Mouse (Mus musculus) heart, embryonic 10.5 days (tissue): Measurements from ENCODE around the gene Glod5. TPM values are rescaled to one million over a fixed set of nuclear protein-coding genes. Genes with fewer than 3 reads are reported as not detected.
"Not testable (repeated sequence)": the region's sequence is repeated elsewhere in the genome, so short reads cannot be mapped to it uniquely, and the experiment has no call there.

Experiments
- DNase-seq: peaks from one replicate; pipeline ENCODE4 v3.0.0-alpha.2; 2017; ENCODE audit warnings: low spot score
- H3K27ac ChIP-seq: fragments of 300-500 bp; sonication (generic); 2 replicates; pipeline ENCODE4 v1.5.1; 2016; ENCODE audit warnings: mild to moderate bottlenecking
- H3K27me3 ChIP-seq: fragments of 300-500 bp; sonication (generic); 2 replicates; pipeline ENCODE4 v1.6.1; 2016; ENCODE audit warnings: mild to moderate bottlenecking; ENCODE audit not compliant: poor library complexity, insufficient read depth, severe bottlenecking
- H3K36me3 ChIP-seq: fragments of 300-500 bp; sonication (generic); 2 replicates; pipeline ENCODE4 v1.6.1; 2016; ENCODE audit warnings: mild to moderate bottlenecking, moderate library complexity
- H3K4me1 ChIP-seq: fragments of 300-500 bp; sonication (generic); 2 replicates; pipeline ENCODE4 v1.6.1; 2016; ENCODE audit warnings: mild to moderate bottlenecking
- H3K4me3 ChIP-seq: fragments of 300-500 bp; sonication (generic); 2 replicates; pipeline ENCODE4 v1.5.1; 2016; ENCODE audit warnings: mild to moderate bottlenecking, moderate library complexity
- H3K9me3 ChIP-seq: fragments of 300-500 bp; sonication (generic); 2 replicates; pipeline ENCODE4 v1.6.1; 2016; ENCODE audit warnings: mild to moderate bottlenecking, moderate library complexity
- WGBS: fragments of 180-500 bp; shearing (Covaris S2); methylation state at CpG from one replicate; pipeline ENCODE4 v1.1.7; 2016; 5-methylcytosine and 5-hydroxymethylcytosine counted together
- polyA plus RNA-seq: library from polyadenylated mRNA; unstranded; fragments of >200 nt; fragmentation: Nextera tagmentation; extraction: Ambion mirVana; gene quantifications from 2 replicates; pipeline ENCODE4 v1.2.1, GENCODE M21; 2016

Glod5 gene
- not detected in 2 replicates for polyA plus RNA-seq

DNA sequence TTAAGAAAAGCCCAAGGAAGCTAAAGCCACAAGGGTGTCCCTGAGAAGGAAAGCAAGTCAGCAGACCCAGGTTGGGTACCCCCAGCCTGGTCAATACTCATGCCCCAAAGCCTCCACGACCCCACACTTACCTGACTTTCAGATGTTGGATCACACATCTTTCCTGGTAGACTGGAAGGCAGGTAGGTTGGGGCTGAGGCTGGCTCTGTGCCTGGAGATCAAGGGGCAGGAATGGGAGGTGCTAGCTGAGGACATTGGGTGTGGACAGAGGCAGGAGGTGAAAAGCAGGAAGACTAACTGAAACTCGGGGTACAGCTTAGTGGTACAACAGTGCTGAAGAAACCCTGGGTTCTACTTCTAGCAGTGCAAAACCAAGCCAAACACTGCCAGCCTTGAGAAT lies at the start of gene Glod5:
Glod5 (minus strand) TSS at position 207 of the 400 bp plus-strand sequence.
- Histone ChIP-seq H3K4me1 (no peaks in the 10 kb centered on the region), H3K9me3 (no peaks in the 10 kb centered on the region), H3K27ac (no peak within 1 kb of the TSS), H3K4me3 (no peak within 1 kb of the TSS), H3K36me3 (no peaks in the 10 kb centered on the region), H3K27me3 (no peaks in the 10 kb centered on the region)
- 43% methylated on average over 2 of the region's 2 CpGs for WGBS
- no peak for DNase-seq

DNA sequence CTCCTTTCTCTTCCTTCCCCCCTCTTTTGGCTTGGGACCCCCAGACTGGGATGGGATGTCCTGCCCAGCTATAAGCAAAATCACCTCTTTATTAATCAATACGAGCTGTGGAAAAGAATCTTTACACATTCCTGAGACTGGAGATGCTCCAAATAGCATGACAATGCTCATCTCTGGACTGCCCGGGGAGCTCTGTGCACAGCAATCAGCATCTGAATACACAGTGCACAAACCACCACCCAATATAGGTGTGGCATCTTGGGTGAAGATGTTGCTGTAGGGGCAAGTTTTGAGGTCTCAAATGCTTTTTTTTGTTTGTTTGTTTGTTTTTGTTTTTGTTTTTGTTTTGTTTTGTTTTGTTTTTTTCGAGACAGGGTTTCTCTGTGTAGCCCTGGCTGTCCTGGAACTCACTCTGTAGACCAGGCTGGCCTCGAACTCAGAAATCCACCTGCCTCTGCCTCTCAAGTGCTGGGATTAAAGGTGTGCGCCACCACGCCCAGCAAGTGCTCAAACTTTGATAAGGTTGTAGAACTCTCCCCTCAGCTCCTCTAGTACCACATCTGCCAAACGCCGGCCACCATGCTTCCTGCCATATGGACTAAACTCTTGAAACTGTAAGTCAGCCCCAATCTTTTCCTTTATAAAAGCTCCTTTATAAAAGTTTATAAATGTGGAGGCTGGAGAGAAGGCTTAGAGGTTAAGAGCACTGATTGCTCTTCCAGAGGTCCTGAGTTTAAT lies 32.9 kb upstream of the Glod5 start:
- H3K4me1 ChIP-seq, H3K36me3 ChIP-seq, DNase-seq, H3K9me3 ChIP-seq, H3K27me3 ChIP-seq, H3K4me3 ChIP-seq, H3K27ac ChIP-seq: not testable (repeated sequence)
- WGBS, result 78% methylated on average over 8 of the region's 8 CpGs

DNA sequence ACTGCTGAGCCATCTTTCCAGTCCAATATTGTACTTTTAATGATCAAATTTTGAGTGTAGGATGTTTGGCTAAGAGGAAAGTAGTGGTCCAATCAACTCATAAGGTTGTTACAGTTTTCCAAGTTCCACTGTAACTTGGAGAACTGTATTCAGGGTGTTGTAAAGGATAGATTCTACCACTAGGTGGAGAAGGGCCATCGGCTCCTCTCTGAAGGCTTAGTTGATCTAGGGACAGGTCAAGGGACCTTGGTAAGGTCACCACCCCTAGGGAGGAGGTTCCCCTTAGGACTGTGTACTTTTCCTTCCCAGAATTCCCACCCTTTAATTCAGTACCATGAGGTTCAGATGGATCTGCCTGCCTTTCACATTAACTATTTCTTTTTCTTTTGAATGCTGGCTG lies 14.7 kb upstream of the Glod5 start:
- Histone ChIP-seq H3K9me3 (no peaks in the 10 kb centered on the region), H3K36me3 (no peaks in the 10 kb centered on the region), H3K4me1 (no peaks in the 10 kb centered on the region), H3K4me3 (no peak overlapping the region), H3K27me3 (no peaks in the 10 kb centered on the region), H3K27ac (no peak overlapping the region)
- DNase-seq, result no peak
- 42% methylated on average over 1 of the region's 1 CpGs for WGBS

DNA sequence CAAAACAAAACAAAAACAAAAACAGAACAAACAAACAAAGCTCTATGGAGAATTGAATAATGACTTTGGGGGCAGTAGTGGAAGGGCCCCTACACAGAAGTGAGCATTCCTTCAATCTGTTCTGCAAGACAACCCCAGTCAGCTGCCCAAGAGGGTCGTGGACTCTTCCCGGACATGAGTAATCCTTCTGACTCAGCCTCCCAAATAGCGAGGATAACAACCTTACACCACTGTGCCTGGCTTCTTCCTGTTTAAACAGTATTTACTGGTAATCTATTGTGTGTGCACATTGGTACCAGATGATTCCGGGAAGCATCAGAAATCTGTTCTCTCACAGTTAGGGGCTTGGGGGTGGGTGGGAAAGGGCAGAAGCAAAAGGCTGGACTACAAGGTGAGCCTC lies 8.5 kb upstream of the Glod5 start:
- Histone ChIP-seq H3K9me3 (no peaks in the 10 kb centered on the region), H3K4me1 (no peaks in the 10 kb centered on the region), H3K4me3 (no peak overlapping the region), H3K27ac (no peak overlapping the region), H3K36me3 (no peaks in the 10 kb centered on the region), H3K27me3 (no peaks in the 10 kb centered on the region)
- WGBS, result 52% methylated on average over 4 of the region's 4 CpGs
- no peak for DNase-seq

DNA sequence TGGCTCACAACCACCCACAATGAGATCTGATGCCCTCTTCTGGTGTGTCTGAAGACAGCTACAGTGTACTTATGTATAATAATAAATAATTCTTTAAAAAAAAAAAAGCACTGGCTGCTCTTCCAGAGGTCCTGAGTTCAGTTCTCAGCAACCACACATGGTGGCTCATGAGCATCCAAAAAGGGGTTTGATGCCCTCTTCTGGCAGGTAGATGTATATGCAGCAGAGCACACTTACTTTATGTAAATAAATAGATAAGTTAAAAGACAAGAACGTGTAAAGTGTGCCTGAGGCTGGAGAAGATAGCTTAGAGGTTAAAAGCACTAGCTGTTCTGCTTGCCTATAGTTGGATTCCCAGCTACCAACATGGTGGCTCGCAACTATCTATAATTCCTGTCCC lies 6.5 kb upstream of the Glod5 start:
- Histone ChIP-seq H3K4me1 (no peaks in the 10 kb centered on the region), H3K27ac (no peak overlapping the region), H3K36me3 (no peaks in the 10 kb centered on the region), H3K27me3 (no peaks in the 10 kb centered on the region), H3K9me3 (no peaks in the 10 kb centered on the region), H3K4me3 (no peak overlapping the region)
- no peak for DNase-seq
- 64% methylated on average over 2 of the region's 2 CpGs for WGBS

DNA sequence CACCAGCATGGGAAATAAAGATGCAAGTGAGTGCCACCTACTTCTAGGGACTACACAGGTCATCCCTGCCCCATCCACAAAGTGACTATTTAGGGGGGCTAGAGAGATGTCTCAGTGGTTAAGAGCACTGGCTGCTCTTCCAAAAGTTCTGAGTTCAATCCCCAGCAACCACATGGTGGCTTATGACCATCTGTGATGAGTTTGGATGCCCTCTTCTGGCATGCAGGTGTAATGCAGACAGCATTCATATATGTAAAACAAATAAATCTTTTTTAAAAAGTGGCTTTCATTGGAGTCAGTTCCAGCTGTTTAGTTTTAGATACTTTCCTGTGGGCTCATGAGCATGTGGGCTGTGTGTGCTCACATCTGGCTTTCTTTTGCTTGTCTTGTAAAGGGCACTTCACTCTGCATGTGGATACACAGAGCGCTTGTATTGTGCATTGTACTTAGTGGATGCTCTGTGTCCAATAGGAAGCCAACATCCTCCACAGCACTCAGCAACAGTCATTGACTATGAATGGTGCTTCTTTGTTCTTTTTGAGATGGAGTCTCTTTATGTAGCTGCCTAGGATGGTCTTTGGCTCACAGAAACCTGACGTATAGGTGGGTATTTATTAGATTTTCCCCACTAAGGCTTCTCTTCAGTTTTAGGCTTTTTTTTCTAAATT lies 2.0 kb upstream of the Glod5 start:
- H3K36me3 ChIP-seq, result no peaks in the 10 kb centered on the region
- no peaks in the 10 kb centered on the region for H3K9me3 ChIP-seq
- no peaks in the 10 kb centered on the region for H3K4me1 ChIP-seq
- H3K4me3 ChIP-seq, result no peak overlapping the region
- no peak for DNase-seq
- 87% methylated on average over 2 of the region's 2 CpGs for WGBS
- H3K27me3 ChIP-seq, result no peaks in the 10 kb centered on the region
- no peak overlapping the region for H3K27ac ChIP-seq

DNA sequence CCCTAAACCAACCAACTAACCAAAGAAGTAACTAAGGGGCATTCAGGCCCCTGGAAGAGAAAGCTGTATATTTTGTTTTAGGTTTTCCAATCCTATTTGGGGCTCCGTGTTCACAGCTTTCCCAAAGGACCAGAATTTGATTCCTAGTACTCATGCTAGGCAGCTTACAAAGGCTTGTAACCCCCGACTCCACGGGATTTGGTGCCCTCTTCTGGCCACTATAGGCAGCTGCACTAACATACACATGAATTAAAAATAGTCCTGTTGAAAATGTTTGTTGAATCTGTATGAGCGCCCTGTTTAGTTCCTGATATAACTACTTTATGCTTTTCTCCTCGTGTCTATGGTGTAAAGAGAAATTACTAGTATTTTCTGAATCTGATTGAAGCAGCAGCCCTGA lies 1.1 kb downstream of the Glod5 start:
- DNase-seq, result no peak
- Histone ChIP-seq H3K4me3 (no peak overlapping the region), H3K4me1 (no peaks in the 10 kb centered on the region), H3K27ac (no peak overlapping the region), H3K9me3 (no peaks in the 10 kb centered on the region), H3K36me3 (no peaks in the 10 kb centered on the region), H3K27me3 (no peaks in the 10 kb centered on the region)
- WGBS, result 6% methylated on average over 5 of the region's 5 CpGs

DNA sequence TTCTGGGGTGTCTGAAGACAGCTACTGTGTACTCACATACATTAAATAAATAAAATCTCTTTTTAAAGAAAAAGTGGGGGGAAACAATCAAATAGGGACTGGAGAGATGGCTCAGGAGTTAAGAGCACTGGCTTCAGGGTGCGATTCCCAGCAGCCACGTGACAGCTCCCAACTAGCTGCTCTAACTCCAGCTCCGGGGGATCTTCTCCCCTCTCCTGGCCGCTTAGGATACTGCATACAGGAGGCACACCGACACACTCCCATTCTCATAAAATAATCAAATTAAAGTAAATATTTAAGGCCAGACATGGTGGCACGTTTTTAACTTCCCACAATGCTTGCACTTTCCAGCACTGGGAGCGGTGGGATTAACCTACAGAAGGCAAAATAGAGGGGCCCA lies 2.6 kb downstream of the Glod5 start:
- not testable (repeated sequence) for H3K27me3 ChIP-seq, DNase-seq, H3K4me1 ChIP-seq, H3K27ac ChIP-seq, H3K9me3 ChIP-seq, H3K36me3 ChIP-seq, H3K4me3 ChIP-seq
- 16% methylated on average over 7 of the region's 7 CpGs for WGBS

DNA sequence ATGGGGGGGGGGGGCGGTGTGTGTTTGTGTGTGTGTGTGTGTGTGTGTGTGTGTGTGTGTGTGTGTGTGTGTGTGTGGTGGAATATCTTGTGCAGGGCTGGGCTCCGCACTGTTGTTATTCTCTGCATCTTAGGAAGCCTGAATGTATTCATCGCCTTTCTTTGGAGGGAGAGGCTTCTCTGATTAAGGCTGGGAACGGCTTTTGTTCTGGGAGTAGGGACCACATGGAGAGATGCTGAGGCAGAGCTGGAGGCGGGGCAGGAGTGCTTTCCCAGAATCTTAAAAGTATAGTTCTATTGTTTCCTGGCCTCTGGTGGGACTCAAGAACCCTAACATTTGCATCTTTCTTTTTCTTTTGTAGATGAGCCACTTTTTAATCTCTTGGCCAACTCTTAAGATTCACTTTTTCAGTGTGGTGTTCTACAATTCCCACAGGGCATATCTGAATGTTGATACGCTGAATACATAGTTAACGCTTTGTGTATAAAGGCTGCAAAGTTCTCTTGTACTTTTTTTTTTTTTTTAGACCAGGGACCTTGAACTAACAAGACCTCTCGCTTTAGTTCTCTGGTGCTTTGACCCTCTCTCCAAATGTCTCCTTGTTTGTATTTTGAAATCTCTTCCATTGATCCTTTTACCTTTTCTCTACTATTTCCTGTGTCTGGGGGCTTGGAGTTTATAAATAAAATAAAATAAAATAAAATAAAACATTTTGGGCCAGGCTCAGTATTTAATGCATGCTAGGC lies 4.5 kb downstream of the Glod5 start:
- H3K4me1 ChIP-seq, result no peaks in the 10 kb centered on the region
- DNase-seq, result no peak
- H3K4me3 ChIP-seq, result no peak overlapping the region
- no peak overlapping the region for H3K27ac ChIP-seq
- no peaks in the 10 kb centered on the region for H3K9me3 ChIP-seq
- no peaks in the 10 kb centered on the region for H3K27me3 ChIP-seq
- no peaks in the 10 kb centered on the region for H3K36me3 ChIP-seq
- WGBS, result 32% methylated on average over 6 of the region's 8 CpGs

DNA sequence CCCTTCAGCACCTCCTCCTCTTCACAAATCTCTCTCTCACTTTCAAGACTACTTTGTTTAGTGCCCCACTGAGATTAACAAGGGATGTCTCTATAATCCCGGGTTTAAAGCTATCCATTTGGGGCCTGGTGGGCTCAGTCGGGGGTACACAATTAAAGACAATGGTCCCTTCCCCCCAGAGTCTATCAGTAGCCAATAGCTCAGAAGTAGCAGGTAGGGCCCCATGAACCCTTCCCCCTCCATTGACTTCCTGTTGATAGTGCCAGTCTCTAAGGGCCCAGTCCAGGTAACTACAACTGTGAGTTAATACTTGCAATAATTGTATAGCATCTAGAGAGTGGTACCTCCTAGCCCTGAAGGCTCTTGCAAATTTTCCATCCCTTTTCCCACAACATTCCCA lies 5.1 kb downstream of the Glod5 start:
- no peak for DNase-seq
- 13% methylated on average over 2 of the region's 2 CpGs for WGBS

DNA sequence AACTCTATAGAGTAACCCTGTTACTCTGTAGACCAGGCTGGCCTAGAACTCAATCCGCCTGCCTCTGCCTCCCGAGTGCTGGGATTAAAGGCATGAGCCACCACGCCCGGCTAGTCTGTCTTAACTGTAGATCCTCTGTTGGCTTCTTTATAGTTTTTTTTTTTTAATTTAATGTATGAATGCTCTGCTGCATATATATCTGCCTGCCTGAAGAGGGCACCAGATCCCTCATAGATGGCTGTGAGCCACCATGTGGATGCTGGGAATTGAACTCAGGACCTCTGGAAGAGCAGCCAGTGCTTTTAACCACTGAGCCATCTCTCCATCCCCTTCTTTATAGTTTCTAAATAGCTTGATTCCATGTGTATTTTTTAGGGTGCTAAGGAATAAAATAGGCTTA lies 8.9 kb downstream of the Glod5 start:
- not testable (repeated sequence) for H3K9me3 ChIP-seq, H3K36me3 ChIP-seq, H3K4me3 ChIP-seq, H3K27ac ChIP-seq, H3K27me3 ChIP-seq, H3K4me1 ChIP-seq, DNase-seq
- 82% methylated on average over 4 of the region's 4 CpGs for WGBS

More for the DNA sequence above, 5.1 kb downstream of the Glod5 start:
- Histone ChIP-seq H3K9me3 (no peaks in the 10 kb centered on the region), H3K4me1 (no peaks in the 10 kb centered on the region), H3K36me3 (no peaks in the 10 kb centered on the region), H3K27ac (no peak overlapping the region), H3K27me3 (no peaks in the 10 kb centered on the region), H3K4me3 (no peak overlapping the region)

DNA sequence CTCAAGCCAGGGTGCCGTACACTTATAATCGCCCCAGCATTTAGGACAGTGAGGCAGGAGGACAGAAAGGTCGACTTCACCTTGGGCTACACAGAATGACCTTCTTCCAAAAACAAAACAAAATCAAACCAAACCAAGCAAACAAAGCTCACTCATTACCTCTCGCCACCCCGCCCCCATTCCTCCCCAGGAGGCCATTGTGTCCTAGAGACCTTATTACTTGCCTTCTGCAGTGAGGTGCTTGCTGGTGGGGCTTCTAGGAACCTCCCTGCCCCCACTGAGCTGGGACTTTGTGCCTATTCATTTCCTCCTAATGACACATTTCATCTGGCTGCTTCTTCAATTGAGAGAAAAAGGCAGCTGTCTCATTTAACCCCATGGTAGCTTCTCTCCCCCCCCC lies 9.7 kb downstream of the Glod5 start:
- DNase-seq, result no peak
- H3K4me1 ChIP-seq, result no peaks in the 10 kb centered on the region
- 41% methylated on average over 5 of the region's 5 CpGs for WGBS
- no peak overlapping the region for H3K27ac ChIP-seq
- H3K27me3 ChIP-seq, result no peaks in the 10 kb centered on the region
- no peak overlapping the region for H3K4me3 ChIP-seq
- H3K9me3 ChIP-seq, result no peaks in the 10 kb centered on the region
- H3K36me3 ChIP-seq, result no peaks in the 10 kb centered on the region

DNA sequence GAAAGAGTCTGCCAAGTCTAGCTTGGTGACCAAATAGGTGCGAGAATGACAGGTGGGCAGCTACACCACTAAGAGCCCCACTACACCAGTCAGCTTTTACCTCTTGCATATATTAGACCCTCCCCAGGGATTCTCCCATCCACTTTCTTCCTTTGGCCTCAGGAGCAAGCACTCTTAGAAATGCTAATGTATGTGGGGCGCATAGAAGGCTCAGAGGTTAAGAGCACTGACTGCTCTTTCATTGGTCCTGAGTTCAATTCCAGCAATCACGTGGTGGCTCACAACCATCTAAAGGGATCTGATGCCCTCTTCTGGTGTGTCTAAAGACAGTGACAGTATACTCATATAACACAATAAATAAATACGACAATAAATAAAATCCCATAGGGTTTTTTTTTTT lies 15.3 kb downstream of the Glod5 start:
- 60% methylated on average over 4 of the region's 4 CpGs for WGBS
- DNase-seq, result no peak
- Histone ChIP-seq H3K36me3 (no peaks in the 10 kb centered on the region), H3K9me3 (no peaks in the 10 kb centered on the region), H3K27ac (no peak overlapping the region), H3K27me3 (no peaks in the 10 kb centered on the region), H3K4me3 (no peak overlapping the region), H3K4me1 (no peaks in the 10 kb centered on the region)
